Mouse (Mus musculus): ENCODE data around the gene Hnf4a. TPM values are rescaled to one million over a fixed set of nuclear protein-coding genes. Genes with fewer than 3 reads are reported as not detected.

Hnf4a gene
- polyA plus RNA-seq, 1 experiment: not detected

- TF ChIP-seq CTCF (IDR thresholded peaks at IDR 0.05; ENCODE audit: extremely low read depth, insufficient read depth, low read length): no peak
- TF ChIP-seq POLR2A (IDR thresholded peaks at IDR 0.05; ENCODE audit: extremely low read depth, insufficient read depth, low read length): no peak
- H3K27ac ChIP-seq (ENCODE audit: insufficient read depth, low read length): no peak overlapping the region
Measured at GRCm38 (mm10) chr2:163584088-163584426, 77.4 kb downstream of the Hnf4a start.

GRCm38 (mm10) chr2:163586384-163587261 is 80.0 kb downstream of the Hnf4a start:
- Histone ChIP-seq H3K4me1 (ENCODE audit: control insufficient read depth, insufficient read depth, low read length) (no peaks in the 10 kb centered on the region), H3K4me3 (ENCODE audit: insufficient read depth, low read length) (no peak overlapping the region), H3K27ac (ENCODE audit: insufficient read depth, low read length) (no peak overlapping the region)
- TF ChIP-seq POLR2A (IDR thresholded peaks at IDR 0.05; ENCODE audit: extremely low read depth, insufficient read depth, low read length): no peak
- TF ChIP-seq CTCF (IDR thresholded peaks at IDR 0.05; ENCODE audit: extremely low read depth, insufficient read depth, low read length): peak; percentile 53

More at GRCm38 (mm10) chr2:163584088-163584426, 77.4 kb downstream of the Hnf4a start:
- Histone ChIP-seq H3K4me1 (ENCODE audit: control insufficient read depth, insufficient read depth, low read length) (no peaks in the 10 kb centered on the region), H3K4me3 (ENCODE audit: insufficient read depth, low read length) (no peak overlapping the region)

GRCm38 (mm10) chr2:163587506-163587905 is 80.9 kb downstream of the Hnf4a start:
- Histone ChIP-seq H3K27ac (ENCODE audit: insufficient read depth, low read length) (no peak overlapping the region), H3K4me1 (ENCODE audit: control insufficient read depth, insufficient read depth, low read length) (no peaks in the 10 kb centered on the region), H3K4me3 (ENCODE audit: insufficient read depth, low read length) (no peak overlapping the region)
- TF ChIP-seq CTCF (IDR thresholded peaks at IDR 0.05; ENCODE audit: extremely low read depth, insufficient read depth, low read length): no peak
- TF ChIP-seq POLR2A (IDR thresholded peaks at IDR 0.05; ENCODE audit: extremely low read depth, insufficient read depth, low read length): no peak

- Histone ChIP-seq H3K4me1 (ENCODE audit: control insufficient read depth, insufficient read depth, low read length) (no peaks in the 10 kb centered on the region), H3K27ac (ENCODE audit: insufficient read depth, low read length) (no peak overlapping the region), H3K4me3 (ENCODE audit: insufficient read depth, low read length) (no peak overlapping the region)
- TF ChIP-seq POLR2A (IDR thresholded peaks at IDR 0.05; ENCODE audit: extremely low read depth, insufficient read depth, low read length): no peak
Measured at GRCm38 (mm10) chr2:163590211-163590610, 83.6 kb downstream of the Hnf4a start.

GRCm38 (mm10) chr2:163590996-163591395 is 84.4 kb downstream of the Hnf4a start:
- Histone ChIP-seq H3K4me1 (ENCODE audit: control insufficient read depth, insufficient read depth, low read length) (no peaks in the 10 kb centered on the region), H3K27ac (ENCODE audit: insufficient read depth, low read length) (no peak overlapping the region), H3K4me3 (ENCODE audit: insufficient read depth, low read length) (no peak overlapping the region)
- no peak for TF ChIP-seq POLR2A (IDR thresholded peaks at IDR 0.05; ENCODE audit: extremely low read depth, insufficient read depth, low read length)
- TF ChIP-seq CTCF (IDR thresholded peaks at IDR 0.05; ENCODE audit: extremely low read depth, insufficient read depth, low read length): no peak

GRCm38 (mm10) chr2:163592084-163592483 is 85.5 kb downstream of the Hnf4a start:
- Histone ChIP-seq H3K4me1 (ENCODE audit: control insufficient read depth, insufficient read depth, low read length) (no peaks in the 10 kb centered on the region), H3K27ac (ENCODE audit: insufficient read depth, low read length) (no peak overlapping the region), H3K4me3 (ENCODE audit: insufficient read depth, low read length) (no peak overlapping the region)
- TF ChIP-seq POLR2A (IDR thresholded peaks at IDR 0.05; ENCODE audit: extremely low read depth, insufficient read depth, low read length) (no peak), CTCF (IDR thresholded peaks at IDR 0.05; ENCODE audit: extremely low read depth, insufficient read depth, low read length) (0 out of 2 replicates have a peak, but pooled peaks have one; percentile 2)

GRCm38 (mm10) chr2:163593636-163594282 is 87.2 kb downstream of the Hnf4a start:
- TF ChIP-seq POLR2A (IDR thresholded peaks at IDR 0.05; ENCODE audit: extremely low read depth, insufficient read depth, low read length) (no peak), CTCF (IDR thresholded peaks at IDR 0.05; ENCODE audit: extremely low read depth, insufficient read depth, low read length) (no peak)
- H3K4me3 ChIP-seq (ENCODE audit: insufficient read depth, low read length): no peak overlapping the region
- no peaks in the 10 kb centered on the region for H3K4me1 ChIP-seq (ENCODE audit: control insufficient read depth, insufficient read depth, low read length)
- H3K27ac ChIP-seq (ENCODE audit: insufficient read depth, low read length): no peak overlapping the region

- H3K4me1 ChIP-seq (ENCODE audit: control insufficient read depth, insufficient read depth, low read length): no peaks in the 10 kb centered on the region
- no peak overlapping the region for H3K4me3 ChIP-seq (ENCODE audit: insufficient read depth, low read length)
- TF ChIP-seq POLR2A (IDR thresholded peaks at IDR 0.05; ENCODE audit: extremely low read depth, insufficient read depth, low read length): no peak
- TF ChIP-seq CTCF (IDR thresholded peaks at IDR 0.05; ENCODE audit: extremely low read depth, insufficient read depth, low read length): no peak
- no peak overlapping the region for H3K27ac ChIP-seq (ENCODE audit: insufficient read depth, low read length)
Measured at GRCm38 (mm10) chr2:163595119-163595518, 88.5 kb downstream of the Hnf4a start.

- H3K4me1 ChIP-seq (ENCODE audit: control insufficient read depth, insufficient read depth, low read length): 0 out of 2 replicates have a peak, but pooled peaks cover 1% of the 10 kb centered on the region
- peak overlapping the region; percentile 63; the same call in 1 of the 2 replicates for H3K27ac ChIP-seq (ENCODE audit: insufficient read depth, low read length)
- TF ChIP-seq POLR2A (IDR thresholded peaks at IDR 0.05; ENCODE audit: extremely low read depth, insufficient read depth, low read length): no peak
- TF ChIP-seq CTCF (IDR thresholded peaks at IDR 0.05; ENCODE audit: extremely low read depth, insufficient read depth, low read length): no peak
- no peak overlapping the region for H3K4me3 ChIP-seq (ENCODE audit: insufficient read depth, low read length)
Measured at GRCm38 (mm10) chr2:163596057-163596872, 89.7 kb downstream of the Hnf4a start.

Measured in cortical plate, adult 2 months (tissue).